Mouse (Mus musculus): ENCODE measurements at regions not wholly inside any gene's neighbourhood (a gene's known extent, or its start where the extent isn't known, plus 50 kb on each side); places are given as distances from the start of the nearest gene placed in this dataset.

DNA sequence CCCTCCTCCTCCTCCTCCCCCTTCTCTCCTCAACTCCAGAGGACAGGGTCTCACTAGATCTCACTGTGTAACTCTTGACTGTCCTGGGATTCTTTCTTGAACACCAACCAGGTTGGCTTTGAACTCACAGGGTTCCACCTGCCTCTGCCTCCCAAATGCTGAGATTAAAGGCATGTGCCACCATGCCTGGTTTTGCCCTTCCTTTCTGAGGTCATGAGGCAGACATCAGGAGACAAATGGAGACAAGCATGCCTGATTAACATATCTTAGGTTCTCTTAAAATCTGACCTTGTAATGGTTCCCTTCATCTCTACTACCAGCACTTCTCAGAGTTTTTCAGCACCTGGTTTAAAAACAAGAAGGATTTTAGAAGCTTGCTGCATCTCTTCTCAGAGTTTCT, 143.5 kb downstream of the Gm10260 start:
- no peak for DNase-seq (ENCODE audit: low read depth, low spot score)

DNA sequence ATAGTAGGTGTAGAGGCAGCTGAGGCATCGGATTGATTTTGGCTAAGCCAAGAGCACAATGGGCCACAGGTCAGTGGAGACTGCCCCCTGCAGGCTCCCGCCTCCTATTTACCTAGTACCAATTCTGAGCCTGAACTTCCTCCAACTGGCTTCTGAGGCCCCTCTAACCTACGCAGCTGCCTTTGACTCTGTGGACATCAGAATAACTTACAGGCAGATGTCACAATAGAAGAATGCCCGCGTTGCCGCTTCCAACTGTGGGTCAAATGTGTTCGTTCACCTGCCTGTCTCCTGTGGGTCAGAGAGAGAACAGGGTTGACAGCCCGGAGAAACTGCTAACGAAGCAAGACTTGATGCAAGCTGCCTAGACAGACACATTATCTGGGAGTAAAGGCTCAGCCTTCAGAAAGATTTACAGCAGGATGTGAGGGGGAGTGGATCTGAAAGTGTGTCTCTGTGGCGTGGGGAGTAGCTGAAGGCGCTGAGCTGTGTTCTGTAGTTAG, 153.2 kb downstream of the Gm10260 start:
- DNase-seq (ENCODE audit: low read depth, low spot score), result peak; percentile 81

DNA sequence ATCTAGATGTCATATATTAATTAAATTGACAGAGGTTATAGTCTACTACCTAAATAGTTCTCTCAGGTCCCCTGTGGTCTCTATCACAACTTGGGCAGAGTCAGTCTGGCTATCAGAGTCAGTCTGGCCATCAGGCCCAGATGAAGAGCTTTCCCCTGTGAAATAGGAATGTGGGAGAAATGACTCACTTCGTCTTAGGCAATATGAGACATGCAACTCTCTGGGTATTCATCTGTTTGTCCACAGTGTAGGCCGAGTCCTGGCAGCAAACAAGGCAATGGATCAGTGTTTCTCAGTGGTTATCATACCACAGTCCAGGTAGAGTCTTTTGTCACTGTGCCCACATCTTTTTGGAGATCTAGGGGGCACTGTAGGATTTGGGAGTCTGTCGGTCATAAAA, 156.0 kb downstream of the Gm10260 start:
- no peak for DNase-seq (ENCODE audit: low read depth, low spot score)

DNA sequence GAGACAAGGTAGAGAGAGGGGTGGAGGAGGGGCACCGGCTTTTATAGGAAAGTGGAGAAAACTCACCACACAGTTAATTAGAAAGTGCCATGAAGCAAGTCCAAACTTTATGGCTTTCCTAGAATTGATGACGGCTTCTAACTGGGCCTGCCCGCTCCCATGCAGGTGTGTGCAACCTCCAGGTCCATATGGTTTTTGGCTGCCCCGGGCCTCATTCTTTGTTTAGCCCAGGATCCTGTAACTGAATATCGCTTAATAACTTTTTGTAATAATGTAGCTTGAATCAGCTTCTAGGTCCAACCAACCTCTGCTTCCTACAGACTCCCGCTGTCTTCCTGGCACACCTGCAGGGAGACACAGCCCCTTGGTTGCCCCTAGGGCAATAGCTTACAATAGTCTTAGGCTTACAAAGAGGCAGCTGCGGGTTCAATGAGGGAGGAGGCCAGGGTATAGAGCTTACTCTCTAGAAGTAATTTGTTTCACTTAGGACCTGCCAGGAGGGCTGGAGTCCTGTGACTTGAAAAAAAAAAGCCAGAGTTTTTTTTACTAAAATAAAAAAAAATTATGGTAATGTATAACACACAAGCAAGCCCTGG, 159.2 kb downstream of the Gm10260 start:
- no peak for DNase-seq (ENCODE audit: low read depth, low spot score)

DNA sequence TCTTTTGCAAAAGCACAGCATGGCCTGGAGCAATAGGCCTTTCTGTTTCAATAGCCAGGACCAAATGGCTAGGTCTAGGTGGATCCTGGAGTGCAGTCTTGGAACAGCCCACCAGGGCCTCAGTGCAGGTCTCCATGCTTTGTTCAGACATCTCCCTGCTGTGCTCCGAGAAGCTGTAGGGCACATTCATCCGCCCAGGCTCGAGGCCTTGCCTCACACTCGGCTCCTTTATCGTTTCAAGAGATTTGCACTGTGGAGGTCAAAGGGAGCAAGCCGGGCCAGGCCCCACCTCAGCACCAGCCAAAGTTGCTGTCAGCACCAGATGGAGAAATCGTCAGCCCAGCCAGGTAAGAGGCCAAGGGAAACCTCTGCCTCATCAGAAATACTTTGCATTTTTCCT, 160.3 kb downstream of the Gm10260 start:
- no peak for DNase-seq (ENCODE audit: low read depth, low spot score)

DNA sequence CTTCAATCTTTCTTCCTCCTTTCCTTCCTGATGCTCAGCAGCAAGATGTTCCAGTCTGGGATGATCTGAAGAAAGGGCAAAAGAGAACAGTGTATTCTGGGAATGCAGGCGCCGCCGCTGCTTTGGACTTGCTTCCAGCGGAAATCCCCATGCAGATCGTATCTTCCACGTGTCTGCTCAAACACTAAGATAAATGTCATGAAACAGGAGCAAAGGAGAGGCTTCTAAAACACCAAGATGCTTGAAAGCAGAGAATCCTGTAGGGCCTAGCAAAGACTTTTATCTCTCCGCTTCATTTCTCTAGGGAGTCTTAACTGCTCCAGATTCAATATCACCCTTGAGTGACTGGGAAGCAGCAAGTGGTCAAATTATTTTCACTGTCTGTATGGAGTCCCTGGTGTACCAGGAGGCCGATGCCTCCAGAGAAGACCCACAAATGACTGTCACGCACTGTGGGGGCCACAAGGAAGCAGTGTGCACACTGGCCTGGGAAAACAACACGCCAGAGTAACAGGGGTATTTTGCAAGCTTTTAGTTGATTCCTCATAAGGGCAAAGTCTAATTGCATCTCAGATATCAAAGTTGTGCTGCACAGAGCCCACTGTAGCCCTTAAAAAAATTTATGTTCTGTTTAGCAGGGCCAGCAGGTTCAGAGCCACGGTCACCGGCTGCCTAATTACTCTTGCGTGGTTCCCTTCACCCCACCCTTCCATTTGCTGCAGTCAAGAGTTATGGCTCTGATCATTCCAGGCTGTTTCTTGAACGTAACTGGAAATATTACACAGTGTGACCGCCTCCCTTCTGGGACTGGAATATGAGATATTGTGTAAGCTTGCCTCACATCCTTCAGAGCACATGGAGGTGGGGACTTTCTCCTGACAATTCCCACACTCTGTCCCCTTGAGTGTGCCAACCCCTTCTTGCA, 161.7 kb downstream of the Gm10260 start:
- DNase-seq (ENCODE audit: low read depth, low spot score), result no peak

DNA sequence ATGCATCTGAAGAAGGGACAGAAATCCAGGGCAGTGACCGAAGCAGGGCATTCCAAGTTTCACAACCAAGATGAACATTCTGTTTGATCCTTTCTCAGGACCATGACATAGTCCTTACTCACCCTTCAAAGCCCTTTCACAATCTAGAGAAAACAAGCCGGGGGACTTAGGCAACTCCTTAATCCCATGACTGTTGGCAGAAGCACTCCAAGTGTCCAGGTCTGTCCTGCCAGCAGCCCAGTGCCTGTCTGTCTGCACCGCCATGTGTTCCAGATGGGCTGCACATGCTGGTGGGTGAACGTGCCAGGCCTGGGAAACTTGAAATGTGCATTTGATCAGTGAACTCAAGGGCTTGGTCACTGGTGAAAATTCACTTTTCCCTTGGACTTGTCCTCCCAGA, 165.6 kb downstream of the Gm10260 start:
- DNase-seq (ENCODE audit: low read depth, low spot score), result no peak

DNA sequence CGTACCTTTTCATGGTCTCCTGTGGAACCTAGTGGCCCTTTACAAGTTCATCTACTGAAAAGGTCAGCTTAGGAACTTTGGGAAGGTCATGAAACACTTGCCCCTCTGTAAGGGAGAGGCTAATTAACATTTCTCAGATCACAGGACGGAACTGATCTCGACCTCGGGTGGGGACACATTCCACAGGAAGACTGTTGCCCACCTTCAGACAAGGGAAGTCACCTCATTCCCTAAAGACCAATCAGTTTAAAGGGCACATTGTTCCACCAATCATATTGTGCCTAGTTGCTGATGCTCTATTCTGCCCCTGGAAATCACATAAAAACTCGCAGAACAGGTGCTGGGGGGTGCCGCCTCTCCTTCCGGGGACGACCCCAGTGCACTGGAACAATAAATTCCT, 170.8 kb downstream of the Gm10260 start:
- DNase-seq (ENCODE audit: low read depth, low spot score), result no peak

DNA sequence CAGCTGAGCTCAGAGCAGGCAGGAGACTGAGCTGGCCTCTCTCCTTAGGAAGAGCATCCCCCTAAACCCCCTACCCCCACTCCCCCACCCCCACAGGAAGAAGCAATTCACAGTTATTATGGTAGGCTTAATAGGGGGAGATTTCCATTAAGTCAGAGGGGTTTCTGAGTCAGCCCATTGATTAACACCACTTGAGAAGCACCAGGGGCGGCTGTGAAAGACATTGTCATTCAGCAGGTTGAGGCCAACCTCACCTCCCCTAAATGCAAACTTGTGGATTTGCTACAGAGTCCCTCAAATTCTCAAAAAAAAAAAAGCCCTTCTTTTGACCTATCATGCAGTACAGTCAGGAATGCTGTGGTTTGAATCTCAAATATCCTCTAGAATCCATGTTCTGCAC, 172.3 kb downstream of the Gm10260 start:
- no peak for DNase-seq (ENCODE audit: low read depth, low spot score)

DNA sequence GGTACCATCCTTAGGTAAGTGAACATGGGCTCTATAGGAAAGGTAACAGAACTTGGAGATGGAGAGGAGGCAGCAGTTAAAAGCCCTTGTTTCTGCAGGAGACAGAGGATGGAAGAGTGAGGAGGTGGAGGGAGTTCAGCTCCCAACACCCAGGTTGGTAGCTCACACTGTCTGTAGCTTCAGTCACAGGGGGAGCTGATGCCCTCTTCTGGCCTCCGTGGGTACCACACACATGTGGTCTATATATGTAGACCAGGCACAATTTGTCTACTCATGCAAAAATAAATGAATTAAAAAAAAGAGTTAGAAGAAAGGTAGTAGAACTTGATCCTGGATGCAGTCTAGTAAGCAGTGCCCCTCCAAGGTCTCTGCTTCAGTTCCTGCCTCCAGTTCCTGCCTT, 173.3 kb downstream of the Gm10260 start:
- DNase-seq (ENCODE audit: low read depth, low spot score), result no peak

DNA sequence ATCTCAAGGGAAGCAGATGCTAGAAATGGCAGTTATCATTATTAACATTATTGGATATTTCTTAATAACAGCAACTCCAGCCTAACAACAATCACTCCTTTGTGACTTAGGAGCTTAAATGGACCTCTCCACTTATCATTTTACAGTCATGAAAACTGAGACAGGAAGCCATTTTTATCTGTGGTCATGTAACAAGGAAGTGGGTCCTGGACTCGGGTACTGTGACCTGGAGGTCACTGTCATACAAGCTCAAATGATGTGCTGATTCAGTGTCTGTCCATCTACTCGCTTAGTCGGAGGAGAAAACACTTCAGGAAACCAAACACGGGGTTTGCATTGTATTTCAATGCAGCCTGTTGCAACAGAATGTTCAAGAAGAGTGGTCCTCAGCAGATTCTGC, 176.4 kb downstream of the Gm10260 start:
- no peak for DNase-seq (ENCODE audit: low read depth, low spot score)

DNA sequence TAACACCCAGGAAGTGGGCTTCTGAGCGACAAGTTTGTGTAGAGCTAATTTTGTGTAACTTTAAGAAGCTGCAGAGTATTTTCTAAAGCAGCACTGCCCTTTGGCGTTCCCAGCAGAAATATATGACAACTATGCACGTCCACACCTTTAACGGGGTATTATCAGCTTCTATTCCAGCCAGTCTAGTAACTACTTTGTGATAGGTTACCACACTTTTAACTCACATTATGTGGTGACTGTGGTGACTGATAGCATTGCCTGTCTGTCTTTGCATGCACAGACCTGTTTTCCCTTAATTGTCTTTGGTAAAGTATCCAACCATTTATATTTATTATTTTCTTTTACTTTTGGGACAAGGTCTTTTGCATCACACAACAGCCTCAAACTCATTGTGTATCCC, 179.1 kb downstream of the Gm10260 start:
- DNase-seq (ENCODE audit: low read depth, low spot score), result no peak

DNA sequence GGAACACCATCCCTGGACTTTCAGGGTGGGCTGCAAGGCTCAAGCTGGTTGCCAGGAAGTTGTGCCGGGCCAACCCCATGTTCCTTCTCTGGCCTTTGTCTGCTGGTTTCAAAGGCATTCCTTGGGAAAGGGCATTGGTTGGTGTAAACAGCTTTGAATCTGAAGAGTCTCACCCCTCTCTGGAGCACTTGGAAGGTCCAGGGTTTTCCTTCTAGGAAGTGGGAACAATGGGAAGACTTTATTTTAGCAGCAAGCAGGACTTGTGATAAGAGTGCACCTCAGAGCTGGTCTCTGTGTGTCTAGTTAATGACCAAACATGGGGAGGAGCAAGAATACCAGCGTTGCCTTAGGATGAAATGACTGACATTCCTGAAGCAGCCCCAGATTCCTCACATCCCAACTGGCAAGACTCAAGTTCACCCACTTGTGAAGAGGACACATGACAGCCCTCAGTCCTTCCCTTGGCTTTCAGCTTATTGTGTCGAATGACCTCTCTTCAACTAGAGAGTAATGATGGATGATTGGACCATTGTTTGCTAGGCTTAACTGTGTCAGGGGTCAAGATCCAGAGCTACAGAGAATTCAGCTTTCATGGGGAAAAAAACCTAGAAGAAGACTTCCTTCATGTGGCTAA, 180.1 kb downstream of the Gm10260 start:
- DNase-seq (ENCODE audit: low read depth, low spot score), result no peak

DNA sequence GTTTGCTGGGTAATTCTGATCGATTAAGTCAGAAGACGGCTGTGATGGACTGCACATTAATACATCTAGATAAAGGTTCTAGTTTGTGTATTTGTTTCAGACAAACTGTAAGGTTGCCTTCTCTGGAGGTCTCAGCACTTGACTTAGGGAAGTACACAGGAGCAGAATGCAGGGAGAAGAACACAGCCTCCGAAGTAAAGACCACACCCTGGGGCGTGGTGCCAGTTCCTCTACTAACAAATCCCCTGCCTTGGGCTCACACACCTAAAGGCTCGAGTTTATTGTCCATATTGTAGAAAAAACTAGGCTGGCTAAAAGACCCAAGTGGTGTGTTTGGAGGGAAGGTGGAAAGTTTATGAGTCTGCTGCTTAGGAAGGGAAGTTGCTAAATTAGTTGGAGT, 181.8 kb downstream of the Gm10260 start:
- no peak for DNase-seq (ENCODE audit: low read depth, low spot score)

DNA sequence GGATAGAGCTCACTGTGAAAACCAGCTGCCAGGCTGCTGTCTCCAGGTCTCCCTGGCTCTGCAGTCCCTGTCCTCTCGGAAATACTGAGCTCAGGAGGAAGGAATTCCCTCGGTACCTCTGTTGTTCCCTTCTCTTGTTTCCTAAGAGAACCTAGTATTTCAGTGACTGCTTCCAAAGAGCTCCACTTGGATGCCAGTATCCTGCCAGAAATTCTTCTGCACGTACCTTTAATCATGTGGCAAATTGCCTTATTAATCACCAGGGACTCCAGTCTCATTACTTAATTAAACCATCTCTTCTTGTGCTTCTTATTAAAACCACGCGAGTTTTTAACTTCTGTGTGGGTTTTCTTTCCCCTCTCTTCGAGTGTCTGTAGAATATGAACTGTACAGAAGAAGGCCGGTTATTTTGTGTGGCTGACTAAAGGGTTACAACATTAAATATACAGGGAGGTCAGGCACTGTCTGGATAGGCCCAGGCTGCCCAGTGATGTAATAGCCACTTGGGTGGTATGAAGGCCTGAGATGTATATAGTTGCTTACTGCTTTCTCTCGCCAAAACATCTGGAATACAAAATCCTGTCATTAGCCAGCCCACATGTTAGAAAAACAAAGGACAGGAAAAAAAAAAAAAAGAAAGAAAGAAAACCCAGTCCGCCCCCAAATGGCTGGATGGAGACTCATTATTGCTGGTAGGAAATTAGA, 183.2 kb downstream of the Gm10260 start:
- no peak for DNase-seq (ENCODE audit: low read depth, low spot score)

DNA sequence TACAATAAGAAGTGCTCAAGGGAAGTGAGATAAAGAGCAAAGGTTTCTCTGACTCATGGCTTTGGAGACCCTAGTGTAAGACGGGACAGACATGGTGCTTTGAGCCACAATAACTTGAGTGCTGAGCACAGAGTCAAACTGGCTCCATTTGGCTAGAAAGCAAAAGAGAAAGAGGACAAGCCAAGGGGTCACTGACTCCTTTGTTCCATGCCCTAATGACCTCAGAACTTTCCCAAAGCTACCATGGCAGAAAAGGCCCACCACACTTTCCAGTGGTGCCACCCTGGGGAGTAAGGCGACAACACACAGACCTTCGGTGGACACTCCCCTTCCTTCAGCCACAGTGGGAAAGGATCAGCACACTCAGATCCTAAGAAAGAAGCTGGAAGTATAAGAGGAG, 186.8 kb downstream of the Gm10260 start:
- DNase-seq (ENCODE audit: low read depth, low spot score), result no peak

DNA sequence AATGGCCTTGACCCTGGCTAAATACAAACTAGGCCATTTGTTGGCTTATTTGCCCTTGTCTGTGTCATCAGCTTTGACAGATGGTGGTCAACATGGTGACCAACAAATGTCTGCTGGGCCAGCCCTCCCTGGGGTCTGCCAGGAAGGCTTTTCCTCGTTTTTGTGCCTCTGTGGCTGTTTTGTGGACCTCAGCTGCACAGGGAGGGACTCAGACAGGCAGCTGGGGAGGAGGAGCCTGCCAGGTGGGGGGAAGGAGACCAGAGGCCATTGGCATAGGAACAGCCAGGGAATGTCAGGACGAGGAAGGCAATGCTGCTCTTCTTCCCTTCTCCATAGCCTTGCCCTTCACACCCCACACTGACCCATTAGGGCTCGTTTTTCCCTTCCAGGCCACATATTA, 188.1 kb downstream of the Gm10260 start:
- DNase-seq (ENCODE audit: low read depth, low spot score), result no peak

DNA sequence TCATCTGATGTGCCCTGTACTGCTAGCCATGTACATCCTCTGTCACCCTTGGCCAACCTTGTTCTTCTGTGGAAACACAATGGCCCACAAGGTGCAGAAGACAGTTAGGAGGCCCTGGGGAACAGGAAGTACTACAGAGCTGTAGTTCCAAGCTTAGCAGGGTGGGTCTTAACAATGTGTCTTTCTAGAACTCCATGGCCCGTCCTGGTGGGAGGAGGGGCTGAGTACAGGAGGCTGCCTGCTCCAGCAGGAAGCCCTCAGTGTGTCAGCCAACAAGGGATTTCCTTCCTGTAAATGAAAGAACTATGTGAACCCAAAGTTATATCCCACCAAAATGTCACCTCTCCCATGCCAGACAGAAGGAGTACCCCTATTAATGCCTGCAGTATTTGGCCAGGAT, 190.4 kb downstream of the Gm10260 start:
- no peak for DNase-seq (ENCODE audit: low read depth, low spot score)

DNA sequence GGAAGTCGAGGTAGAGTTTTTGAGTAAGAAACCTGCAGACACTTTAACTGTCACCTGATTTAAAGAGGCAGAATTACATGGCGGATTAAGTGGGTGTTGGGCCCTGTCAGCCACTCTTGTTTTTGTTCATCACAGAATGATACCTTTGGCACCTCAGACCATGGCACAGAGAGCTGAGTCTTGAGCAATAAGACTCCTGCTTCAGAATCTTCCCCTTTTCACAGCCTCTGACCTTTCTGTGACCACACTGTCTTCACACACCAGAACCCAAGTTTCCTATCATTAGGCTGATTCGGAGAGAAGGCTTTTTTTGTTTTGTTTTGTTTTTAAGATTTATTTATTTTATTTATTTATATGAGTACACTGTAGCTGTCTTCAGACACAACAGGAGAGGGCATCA, 192.8 kb downstream of the Gm10260 start:
- no peak for DNase-seq (ENCODE audit: low read depth, low spot score)

DNA sequence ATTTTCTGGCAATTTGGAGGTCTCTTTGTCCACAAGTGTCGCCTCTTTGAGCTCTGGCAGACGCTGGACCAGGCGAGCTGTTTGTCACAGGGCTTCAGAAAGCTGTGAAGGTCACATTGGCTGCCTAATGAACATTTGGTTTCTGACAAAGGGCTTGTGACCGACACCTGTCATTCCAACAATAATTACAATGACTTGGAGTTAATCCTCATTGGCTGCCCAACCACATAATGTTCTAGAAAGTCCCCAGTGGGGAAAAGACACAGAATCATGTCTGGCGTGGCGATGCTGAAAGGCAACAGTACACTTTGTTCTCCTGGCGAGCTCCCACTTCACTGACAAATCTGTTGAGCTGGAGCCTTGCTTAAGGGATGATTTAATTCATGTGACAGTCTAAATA, 194.4 kb downstream of the Gm10260 start:
- DNase-seq (ENCODE audit: low read depth, low spot score), result peak; percentile 50

DNA sequence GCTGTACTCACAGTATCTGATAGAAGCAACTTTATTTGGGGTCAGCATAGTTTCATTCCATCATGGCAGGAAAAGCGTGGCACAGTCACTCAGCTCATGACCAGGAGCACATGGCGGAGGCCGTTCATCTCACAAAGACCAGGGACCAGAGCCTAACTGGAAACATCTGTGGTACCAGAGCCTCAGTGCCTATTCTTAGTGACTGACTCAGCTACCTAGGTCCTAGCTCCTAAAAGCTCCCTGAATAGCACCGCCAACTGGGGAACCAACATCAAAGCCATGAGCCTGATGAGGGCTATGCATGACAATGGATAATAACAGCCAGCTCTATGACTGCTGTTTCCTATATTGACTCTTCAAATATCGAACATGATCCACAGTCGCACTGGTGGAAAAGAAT, 198.2 kb downstream of the Gm10260 start:
- DNase-seq (ENCODE audit: low read depth, low spot score), result no peak

DNA sequence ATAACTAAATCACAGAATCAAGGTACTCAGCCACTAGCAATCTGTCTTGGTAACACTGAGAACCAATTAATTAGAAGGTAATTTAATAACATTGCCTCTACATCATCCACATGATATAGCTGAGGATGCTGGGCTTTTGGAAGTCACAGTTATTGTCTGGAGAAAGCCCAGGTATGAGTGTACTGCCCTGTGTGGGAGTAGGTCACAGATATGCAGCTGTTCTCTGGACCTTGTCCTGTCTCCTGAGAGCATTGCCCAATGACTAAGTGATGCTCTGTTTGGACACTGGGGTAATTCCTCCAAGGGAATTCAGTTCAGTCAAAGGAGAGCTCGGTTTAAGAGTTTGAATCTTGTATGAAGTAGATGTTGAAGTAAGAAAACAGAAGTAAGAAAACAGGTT, 199.6 kb downstream of the Gm10260 start:
- no peak for DNase-seq (ENCODE audit: low read depth, low spot score)

Measured in telencephalon, adult 2 months (tissue).